Mouse (Mus musculus) urinary bladder, postnatal 36 days (tissue): Measurements from ENCODE around the gene Rab26.

Experiments used
- DNase-seq, 2 experiments: peaks; one replicate each; pipeline ENCODE4 v3.0.0; 2022; ENCODE audit warnings: low spot score in 2 of 2, mixed read lengths in 1 of 2

Rab26 gene

GRCm38 (mm10) chr17:24478663-24479380, 55.2 kb downstream of the Rab26 start, which contains the start of gene Mlst8:
Gene Mlst8, minus strand, starts transcription at chr17:24479078.
- DNase-seq, result peak; percentile 94 to 97

- no peak for DNase-seq
These were observed 55.9 kb downstream of the Rab26 start for GRCm38 (mm10) chr17:24477985-24478600.
